In genomic region chr14:28288196-28288595, GRCm38 (mm10) we compare ENCODE assay signal across 16 mouse cellular contexts.
"Had no signal": no experiment of that assay in that cellular context is flagged by ENCODE, and none has a peak within 500 bp of the region (broad histone marks: within the 10 kb centered on the region; RNA-seq: fewer than 3 reads in every experiment).

No protein-coding gene starts in this region.

- DNase-seq: cerebellum, adult 2 months; cerebellum, adult 8-10 months; cerebellum, adult 9-10 months; cerebellum, adult 9-11 months; cerebellum, postnatal 10 days; cerebellum, postnatal 14 days; cerebellum, postnatal 25 days; cerebellum, postnatal 36 days; embryo, embryonic 11 days; forebrain, postnatal 0 days; gastrocnemius, adult 2 months; gastrocnemius, postnatal 10 days; gastrocnemius, postnatal 14 days; gastrocnemius, postnatal 25 days; gastrocnemius, postnatal 36 days; heart, adult 2 months had no signal
